Mouse (Mus musculus) cerebellum, adult 11-12 months (tissue): ENCODE measurements around the gene Trim32.

Source experiments
- DNase-seq: peaks from one replicate; pipeline ENCODE4 v3.0.0; 2022

The Trim32 gene

GRCm38 (mm10) chr4:65604504-65605150 lies at the start of gene Trim32:
Trim32 (plus strand) TSS chr4:65604986.
- peak; percentile 98 for DNase-seq

GRCm38 (mm10) chr4:65565493-65565892 lies 39.3 kb upstream of the Trim32 start:
- DNase-seq, result no peak

- DNase-seq, result no peak
These were observed 24.5 kb upstream of the Trim32 start for GRCm38 (mm10) chr4:65580254-65580653.

- DNase-seq, result peak; percentile 81
These were observed 17.8 kb upstream of the Trim32 start for GRCm38 (mm10) chr4:65586947-65587346.

- no peak for DNase-seq
These were observed 15.0 kb upstream of the Trim32 start for GRCm38 (mm10) chr4:65589780-65590179.

GRCm38 (mm10) chr4:65594601-65595369 lies 10.0 kb upstream of the Trim32 start:
- DNase-seq, result no peak

- no peak for DNase-seq
These were observed 441 bp downstream of the Trim32 start for GRCm38 (mm10) chr4:65605151-65605702.

GRCm38 (mm10) chr4:65607184-65607631 lies 2.4 kb downstream of the Trim32 start:
- DNase-seq, result peak; percentile 43

- DNase-seq, result peak; percentile 40
These were observed 3.3 kb downstream of the Trim32 start for GRCm38 (mm10) chr4:65608112-65608511.

GRCm38 (mm10) chr4:65610329-65610728 lies 5.5 kb downstream of the Trim32 start:
- peak; percentile 60 for DNase-seq

- peak; percentile 80 for DNase-seq
These were observed 6.1 kb downstream of the Trim32 start for GRCm38 (mm10) chr4:65610896-65611295.

GRCm38 (mm10) chr4:65613135-65613534 lies 8.3 kb downstream of the Trim32 start:
- DNase-seq, result peak; percentile 48

- DNase-seq, result no peak
These were observed 15.3 kb downstream of the Trim32 start for GRCm38 (mm10) chr4:65620125-65620524.

- no peak for DNase-seq
These were observed 33.4 kb downstream of the Trim32 start for GRCm38 (mm10) chr4:65638231-65638630.

GRCm38 (mm10) chr4:65642611-65643010 lies 37.8 kb downstream of the Trim32 start:
- DNase-seq, result no peak

GRCm38 (mm10) chr4:65654723-65655122 lies 49.9 kb downstream of the Trim32 start:
- peak; percentile 73 for DNase-seq

GRCm38 (mm10) chr4:65663176-65663575 lies 58.4 kb downstream of the Trim32 start:
- no peak for DNase-seq
